Mouse (Mus musculus) adrenal gland, postnatal 14 days (tissue): ENCODE measurements around the gene Hoxd1. TPM values are rescaled to one million over a fixed set of nuclear protein-coding genes. Genes with fewer than 3 reads are reported as not detected.

Experiments
- DNase-seq: peaks from one replicate; pipeline ENCODE4 v3.0.0; 2021; ENCODE audit warnings: mixed read lengths
- long read RNA-seq, 2 experiments: library from polyadenylated mRNA; stranded (forward); transcript quantifications; one replicate each; pipeline ENCODE4 v2.0.0; 2021
- total RNA-seq: library from RNA; stranded (reverse); gene quantifications from 2 replicates; pipeline ENCODE4 v1.2.3, GENCODE M21; 2021

Hoxd1 gene
- not detected in 2 replicates for total RNA-seq
- long read RNA-seq, experiment 1 = 0 reads
- long read RNA-seq, experiment 2 = 0 reads

DNA sequence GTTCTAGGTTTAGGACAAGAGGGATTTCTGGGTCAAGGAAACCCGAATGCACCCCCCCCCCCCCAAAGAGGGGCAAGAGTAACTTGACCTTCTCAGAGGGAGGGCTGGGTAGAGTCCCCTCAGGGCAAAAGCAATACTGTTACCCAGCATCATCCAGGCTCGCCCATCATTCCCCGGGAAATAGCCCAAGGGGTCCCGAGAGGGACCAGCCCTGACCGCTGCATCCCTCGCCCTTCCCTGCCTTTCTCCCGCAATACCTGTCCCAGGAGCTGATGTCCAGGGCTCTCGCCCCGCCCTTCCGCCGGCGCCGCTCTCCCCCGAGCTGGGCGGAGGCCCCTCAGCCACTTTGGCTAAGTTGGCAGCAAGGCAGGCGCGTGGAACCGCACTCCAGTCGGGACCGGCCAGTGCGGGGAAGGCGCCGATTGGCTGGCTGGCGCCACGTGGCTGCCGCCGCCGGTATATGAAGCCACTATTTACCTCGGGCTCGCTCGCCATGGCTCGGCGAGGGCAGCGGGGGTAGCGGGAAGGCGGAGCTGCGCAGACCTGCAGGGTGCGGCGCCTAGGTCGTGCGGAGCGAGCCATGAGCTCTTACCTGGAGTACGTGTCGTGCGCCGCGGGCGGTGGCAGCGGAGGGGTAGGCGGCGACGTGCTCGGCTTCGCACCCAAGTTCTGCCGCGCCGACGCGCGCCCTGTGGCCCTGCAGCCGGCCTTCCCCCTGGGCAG, at the start of gene Hoxd1:
Gene Hoxd1 (plus strand): TSS at position 459 of the 723 bp plus-strand sequence.
- peak; percentile 50 for DNase-seq

DNA sequence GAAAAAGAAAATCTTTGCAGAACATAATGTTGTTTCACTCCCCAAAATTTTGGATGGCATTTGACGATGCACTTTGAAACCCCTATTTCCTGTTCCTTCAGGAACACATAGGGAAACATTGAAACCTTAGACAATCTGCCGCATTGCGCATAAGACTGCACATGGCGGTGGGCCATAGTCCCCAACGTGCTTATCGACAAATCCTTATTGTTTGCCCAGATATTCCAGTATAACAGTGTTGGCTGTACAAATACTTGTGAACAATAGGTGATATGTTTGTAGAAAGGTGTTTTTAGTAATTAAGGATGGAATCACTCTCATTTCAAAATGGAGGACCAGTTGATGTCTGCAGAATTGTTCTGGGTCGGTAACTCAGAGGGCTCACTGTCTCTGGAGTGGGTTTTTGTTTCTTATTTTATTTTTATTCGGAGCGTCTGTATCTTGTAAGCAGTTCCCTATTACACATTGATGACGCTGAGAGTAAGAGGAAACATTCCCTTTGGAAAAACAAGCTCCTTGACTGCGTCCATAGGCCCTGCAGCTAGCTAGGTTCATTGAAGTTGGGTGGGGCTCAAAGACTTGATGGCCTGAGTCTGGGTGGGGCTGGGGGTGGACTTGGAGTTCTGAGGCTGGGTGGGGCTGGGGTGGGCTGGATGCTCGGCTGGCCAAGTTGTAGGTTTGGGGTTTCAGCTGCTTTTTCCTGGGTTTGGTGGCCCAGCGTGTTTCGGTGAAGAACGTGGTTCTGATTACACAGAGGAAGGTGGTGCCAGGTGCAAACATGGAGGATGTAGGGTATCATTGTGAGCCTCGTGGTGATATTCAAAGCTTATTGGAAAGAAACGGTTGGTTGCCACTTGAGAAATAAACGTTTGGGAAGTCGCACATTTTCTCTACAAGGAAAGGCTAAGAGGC, 49.3 kb upstream of the Hoxd1 start:
- no peak for DNase-seq

DNA sequence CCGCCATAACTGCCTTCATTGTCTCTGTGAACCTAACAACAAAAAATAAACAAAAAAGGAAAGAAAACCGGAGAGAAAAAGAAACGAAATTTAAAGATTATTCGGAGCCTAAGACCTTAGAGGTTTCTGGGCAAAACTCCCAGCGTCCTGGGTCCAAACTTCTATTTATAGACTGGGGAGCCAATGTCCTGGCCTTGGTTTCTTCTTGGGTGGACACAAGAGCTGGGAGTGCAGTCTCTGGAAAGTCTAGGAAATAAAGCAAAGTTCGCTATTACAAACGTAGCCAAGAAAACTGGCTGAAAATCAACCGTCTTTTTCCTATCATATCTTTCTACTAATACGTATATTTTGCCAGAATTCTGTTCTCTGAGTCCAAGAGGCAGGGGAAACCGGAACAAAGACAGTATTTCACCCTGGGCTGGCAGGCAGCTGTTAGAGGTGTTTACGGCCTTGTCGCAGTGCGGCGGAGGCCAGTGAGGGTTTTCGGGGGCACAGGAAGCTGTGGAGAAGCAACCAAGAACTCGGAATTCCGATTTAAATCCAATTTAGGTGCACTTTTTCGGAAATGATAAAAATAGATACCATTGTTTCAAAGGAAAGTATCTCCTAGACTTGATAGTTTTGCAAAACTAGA, 48.5 kb upstream of the Hoxd1 start:
- peak; percentile 58 for DNase-seq

DNA sequence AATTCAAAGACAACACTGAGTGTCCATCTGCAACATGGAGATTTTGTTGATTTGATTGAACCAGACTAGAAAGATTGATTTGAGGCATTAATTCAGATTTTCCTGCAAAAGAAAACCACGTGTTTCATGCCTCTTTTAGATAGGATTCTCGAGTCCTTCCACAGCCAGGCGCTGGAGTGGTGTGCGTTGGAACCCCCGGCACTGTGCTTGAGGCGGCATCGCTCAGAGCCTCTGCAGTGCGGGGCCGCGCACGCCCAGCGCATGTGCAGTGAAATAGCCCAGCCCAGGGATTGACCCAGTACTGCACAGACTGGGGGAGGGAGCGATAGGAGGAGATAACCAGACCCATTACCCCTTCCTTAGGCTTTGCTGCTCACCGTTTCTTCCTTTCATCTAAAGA, 47.9 kb upstream of the Hoxd1 start:
- peak; percentile 77 for DNase-seq

DNA sequence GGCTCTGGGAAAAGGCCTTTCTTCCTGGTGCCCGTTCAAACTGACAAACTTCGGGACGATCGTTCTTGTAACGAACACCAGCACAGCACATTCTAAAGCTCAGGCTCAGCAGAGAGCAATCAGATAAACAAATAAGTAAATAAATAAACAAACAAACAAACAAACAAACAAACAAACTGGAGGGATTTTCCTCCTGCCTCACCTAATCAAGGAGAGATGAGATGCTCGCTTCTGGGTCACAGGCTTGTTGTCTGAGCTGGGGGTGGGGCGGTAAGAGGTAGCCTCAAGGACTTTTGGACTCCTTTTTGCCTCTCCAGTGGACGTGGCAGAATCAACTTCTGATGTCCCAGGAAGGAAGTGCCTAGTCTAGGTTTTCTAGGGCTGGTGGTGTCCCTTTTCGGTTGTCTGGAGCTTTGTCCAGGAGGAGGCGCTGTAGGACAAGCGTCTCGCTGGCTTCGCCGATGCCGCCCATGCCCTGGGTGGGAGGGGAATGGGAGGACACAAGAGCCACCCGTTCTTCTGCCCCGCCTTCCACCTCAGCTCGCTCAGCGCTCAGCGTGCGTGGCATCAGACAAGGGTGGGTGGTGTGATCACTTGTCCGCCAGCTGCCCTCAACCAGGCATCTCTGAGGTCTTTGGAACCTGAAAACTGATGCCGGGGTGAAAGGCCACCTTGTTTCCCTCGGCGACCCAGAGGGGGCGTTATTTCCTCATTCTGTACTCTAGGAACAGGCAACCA, 47.1 kb upstream of the Hoxd1 start:
- DNase-seq = peak; percentile 97

DNA sequence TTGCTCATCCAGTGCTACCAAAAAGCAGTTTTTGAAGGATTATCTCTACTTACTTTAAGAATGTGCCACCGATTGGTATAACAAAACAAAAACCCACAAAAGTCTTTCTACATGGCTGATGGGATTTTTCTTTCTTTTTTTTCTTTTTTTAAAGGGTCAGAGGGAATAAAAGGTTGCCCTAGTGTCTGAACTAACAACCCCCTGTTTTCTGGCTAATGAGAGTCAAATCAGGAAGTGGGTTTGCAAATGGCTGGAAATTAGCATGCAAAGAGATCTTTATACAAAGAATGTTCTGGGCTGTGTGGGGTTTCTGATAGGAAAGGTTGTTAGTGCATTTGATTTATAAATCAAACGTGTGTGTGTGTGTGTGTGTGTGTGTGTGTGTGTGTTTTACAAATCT, 42.4 kb upstream of the Hoxd1 start:
- DNase-seq = no peak

DNA sequence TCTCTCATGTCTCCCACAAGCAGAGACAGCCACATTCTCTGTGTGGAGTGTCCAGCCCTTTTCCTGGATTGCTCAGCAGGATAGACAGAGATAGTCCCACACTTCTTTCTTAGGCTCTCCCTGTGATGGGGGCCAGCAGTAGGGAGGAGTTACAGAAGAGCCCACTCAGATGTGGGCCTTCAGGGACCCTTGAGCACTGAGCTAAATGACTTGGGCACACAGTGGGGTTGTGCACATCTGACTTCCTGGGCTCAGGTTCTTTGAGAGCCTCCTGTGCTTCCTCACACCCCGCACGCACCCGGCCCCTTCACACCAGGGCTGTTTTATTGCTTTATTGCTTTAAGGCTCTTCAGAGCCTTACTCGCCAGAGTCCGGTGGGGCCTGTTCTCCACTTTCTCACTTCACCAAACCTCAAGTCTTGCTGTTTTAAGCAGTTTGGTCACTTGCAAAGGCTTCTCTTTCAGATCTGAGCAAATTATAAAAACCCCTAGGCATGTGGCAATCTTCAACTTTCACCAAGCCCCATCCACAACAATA, 41.8 kb upstream of the Hoxd1 start:
- no peak for DNase-seq

DNA sequence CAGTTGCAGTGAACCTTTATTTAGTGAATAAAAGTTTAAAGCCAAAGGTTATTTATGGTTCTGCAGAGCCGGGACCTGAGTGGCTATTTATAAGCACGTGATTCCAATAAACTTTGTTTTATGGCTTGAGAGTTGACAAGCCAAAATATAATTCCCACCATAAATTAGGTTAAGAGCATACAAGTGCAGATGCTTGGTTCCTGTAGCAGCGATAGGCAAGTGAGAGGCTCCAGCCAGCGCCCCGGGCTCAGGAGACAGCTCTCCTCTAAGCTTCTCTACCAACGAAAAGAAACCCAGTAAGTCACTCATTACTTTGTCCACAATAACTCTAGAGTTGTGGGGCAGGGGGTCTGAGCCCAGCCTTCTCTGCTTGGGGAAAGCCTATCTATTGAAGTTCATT, 40.9 kb upstream of the Hoxd1 start:
- no peak for DNase-seq

DNA sequence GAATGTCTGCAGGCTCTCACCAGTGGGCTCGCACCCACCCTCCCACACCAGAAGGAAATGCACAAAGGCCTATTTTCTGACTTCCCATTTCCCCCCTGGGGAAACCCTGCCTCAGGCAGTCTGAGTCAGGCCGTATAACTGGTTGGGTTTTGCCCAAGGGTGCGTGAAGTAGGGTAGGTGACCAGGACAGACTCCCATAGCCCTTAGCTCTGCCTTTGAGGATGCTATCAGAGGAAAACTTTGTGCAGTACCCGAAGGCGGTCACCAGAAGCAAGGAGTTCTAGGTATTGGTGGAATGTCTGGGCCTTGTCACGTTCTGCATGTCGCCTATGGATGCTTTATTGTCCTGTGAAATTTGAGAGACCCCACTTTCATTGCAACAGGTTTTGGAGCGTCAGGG, 39.8 kb upstream of the Hoxd1 start:
- no peak for DNase-seq

DNA sequence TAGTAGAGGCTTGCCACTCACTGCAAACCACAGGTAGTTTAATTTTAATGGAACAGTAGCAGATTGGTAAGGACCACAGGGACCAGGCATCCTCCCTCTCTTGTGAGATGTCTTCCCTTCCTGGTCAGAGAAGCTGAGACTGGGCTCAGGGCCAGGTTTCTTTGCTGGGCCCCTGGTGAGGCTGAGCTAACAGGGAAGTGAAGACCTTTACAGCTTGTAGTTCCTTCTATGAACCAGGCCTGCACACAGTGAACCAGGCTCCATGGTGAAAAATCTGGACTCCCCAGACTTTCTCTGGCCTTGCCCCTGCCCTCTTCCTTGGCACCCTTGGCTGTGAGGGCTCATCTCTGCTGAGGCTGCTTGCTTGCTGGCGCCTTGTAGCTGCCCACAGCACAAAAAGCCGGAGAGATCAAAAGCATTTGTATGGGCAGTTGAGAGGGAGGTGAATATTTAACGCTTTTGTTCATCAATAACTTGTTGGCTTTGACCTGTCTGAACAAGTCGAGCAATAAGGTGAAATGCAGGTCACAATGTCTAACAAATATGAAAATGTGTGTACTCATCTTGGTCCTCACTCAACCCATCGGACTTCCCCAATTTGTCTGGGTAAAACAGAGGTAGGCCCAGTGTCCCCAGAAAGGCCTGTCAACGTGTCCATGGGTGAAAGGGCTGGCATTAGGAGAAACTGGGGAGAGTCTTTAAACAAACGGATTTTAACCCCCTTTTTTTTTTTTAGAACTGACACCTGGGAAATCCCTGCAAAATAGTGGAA, 38.4 kb upstream of the Hoxd1 start:
- DNase-seq = peak; percentile 47

DNA sequence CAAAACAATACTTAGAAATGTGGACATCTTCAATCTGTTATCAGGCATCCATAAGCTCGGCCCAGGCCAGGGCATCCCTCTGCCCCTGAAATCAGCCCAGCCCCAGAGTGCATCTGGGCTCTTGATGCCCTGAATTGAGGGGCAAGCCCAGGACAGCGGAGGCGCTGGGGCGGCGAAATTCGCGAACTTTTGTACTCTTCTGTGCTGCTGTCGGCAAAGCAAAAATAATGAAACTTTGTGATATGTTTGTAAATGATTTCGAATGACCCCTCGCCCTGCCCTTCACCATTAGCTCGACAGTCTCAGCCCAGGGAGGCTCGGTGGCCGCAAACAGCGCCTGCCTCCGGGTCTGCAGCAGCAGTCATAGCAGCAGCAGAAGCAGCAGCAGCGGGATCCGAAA, 37.6 kb upstream of the Hoxd1 start:
- no peak for DNase-seq

DNA sequence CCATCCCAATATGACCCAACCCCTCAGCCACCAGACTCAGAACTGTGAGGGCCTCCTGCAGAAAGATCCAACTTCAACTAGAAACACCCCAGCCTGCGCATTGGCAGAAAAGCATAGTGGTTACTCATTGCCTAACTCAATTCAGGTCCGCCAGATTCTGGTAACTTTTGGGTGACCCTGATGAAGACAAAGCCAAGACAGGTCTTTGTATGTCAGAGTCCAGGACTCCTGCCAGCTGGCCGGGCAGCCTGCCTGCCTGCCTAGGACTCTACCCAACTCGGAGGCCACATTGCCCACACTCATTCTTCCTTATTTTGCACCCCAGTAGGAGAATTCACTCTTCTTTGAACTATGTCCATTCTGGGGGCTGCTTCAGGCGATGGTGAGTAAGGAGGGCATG, 36.2 kb upstream of the Hoxd1 start, which contains the start of gene Gm28230:
Gene Gm28230 (plus strand): TSS at position 178 of the 400 bp plus-strand sequence.
- DNase-seq = peak; percentile 58

DNA sequence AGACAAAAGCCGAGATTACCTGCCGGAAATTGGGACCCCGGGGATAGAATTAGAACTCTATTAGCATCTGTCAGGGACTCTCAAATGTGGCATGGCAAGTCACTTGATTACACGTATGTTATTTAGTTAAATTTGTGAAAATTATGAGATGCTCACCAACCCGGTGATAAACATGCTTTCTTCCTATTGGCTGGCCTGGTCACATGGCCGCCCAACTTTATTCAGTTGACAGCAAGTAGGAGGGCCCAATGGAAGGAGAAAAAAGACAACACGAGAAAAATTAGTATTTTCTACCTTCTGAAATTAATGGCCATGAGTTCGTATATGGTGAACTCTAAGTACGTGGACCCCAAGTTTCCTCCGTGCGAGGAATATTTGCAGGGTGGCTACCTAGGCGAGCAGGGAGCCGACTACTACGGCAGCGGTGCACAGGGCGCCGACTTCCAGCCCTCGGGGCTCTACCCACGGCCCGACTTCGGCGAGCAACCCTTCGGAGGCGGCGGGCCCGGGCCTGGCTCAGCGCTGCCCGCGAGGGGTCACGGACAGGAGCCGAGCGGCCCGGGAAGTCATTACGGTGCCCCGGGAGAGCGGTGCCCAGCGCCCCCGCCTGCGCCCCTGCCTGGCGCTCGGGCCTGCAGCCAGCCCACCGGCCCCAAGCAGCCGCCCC, 35.7 kb upstream of the Hoxd1 start:
- no peak for DNase-seq

DNA sequence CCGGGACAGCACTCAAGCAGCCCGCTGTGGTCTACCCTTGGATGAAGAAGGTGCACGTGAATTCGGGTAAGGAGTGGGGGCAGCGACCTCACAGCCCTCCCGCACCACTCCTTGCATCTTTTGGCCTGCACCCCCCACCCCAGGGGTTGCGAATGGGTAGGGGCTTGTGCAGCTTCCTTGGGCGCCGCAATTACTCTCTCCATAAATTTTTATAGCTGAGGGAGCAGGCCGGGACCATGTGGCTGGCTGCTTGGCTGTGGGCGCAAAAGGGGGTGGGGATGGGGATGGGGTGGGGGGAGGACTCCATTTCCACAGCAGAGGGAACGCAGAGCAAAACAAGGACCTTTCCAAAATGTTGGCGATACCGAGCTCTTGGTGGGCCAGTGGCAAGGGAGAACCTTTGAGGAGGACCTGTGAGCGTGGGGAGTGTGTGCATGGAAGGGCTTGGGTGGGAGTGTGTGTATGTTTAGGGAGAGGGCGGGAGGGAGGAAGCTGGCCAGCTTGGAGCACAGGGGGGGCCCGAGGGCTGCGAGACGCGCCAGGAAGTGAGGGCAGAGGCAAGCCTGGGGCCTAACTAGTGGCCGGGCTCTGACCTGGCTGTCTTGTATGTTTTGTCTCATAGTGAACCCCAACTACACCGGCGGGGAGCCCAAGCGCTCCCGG, 35.0 kb upstream of the Hoxd1 start:
- no peak for DNase-seq

DNA sequence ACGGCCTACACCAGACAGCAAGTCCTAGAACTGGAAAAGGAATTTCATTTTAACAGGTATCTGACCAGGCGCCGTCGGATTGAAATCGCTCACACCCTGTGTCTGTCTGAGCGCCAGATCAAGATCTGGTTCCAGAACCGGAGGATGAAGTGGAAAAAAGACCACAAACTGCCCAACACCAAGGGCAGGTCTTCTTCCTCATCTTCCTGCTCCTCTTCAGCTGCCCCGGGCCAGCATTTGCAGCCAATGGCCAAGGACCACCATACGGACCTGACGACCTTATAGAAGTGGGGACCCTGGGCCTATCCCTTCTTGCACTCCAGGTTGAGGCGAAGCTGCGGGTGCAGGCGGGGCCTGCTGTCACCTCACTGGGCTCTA, 34.5 kb upstream of the Hoxd1 start:
- DNase-seq = no peak

DNA sequence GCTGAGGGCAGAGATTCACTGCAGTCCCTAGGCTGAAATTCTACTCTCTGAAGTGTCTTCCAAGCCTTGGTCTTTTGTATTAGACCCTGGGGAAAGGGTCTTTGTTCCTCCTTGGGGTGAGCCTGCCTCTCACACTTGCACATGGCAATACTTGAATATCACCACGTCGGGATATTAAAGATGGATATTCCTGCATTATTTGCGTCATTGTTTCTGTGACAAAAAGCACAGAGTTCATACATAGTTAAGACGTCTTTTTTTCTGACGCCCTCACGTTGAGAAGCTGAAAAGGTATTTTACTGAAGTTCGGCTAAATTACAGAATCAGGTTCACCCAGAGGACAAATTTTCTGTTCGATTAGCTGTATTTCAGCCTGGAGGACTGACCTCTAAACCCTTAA, 32.4 kb upstream of the Hoxd1 start:
- DNase-seq = no peak

DNA sequence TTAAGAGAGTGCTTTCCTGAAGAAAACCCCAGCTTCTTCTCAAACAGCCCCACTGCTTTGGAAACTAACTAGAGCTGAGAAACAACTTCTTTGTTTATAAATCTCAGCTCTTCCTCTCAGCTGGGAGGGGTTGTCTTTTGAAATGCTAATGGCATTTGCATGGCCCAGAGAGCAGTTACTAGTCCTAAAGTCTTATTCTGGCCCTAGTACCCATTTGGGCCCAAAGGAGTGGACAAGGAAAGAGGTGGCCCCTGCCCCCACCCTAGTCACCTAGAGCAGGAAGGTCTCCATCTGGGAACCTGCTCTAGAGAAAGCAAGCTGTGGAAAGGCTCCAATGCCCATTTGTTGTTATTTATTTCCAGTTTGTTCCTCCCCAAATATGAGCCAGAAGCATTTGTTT, 31.7 kb upstream of the Hoxd1 start:
- DNase-seq = no peak

DNA sequence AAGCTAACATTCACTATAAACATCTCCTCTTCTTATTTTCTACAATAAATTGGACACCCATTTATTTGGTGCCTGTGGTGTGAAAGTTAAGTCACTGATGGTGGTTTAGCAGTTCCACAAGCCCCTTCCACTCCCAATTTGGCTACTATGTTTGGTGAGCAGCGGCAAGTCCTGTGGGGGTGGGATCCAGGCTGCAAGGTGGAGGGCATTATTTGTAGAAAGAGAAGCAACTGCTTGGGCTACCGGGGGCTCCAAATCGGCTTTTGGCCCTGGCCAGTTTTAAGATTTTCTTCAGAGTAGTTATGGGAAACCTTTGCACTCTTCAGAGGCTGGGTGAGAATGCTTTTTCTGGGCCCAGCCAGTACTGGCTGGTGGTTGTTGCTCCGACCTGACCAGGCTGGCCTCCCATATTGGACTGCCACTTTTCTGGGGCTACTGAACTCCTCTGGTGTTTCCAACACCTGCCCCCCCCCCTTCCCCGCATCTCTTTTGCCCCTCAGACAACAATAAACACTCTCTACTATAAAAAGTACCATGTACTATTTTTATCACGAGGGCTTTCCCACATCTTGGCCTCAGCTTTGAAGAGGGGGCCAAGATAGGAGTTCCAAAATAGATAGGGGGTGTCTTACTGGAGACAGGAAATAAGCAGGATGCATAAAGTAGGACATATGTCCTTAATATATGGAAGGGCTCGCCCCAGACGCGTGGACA, 30.8 kb upstream of the Hoxd1 start:
- no peak for DNase-seq
